Mouse (Mus musculus): Measurements from ENCODE around the gene Fam83d.

GRCm38 (mm10) chr2:158741011-158741501 is 26.8 kb upstream of the Fam83d start:
- TF ChIP-seq CTCF (IDR thresholded peaks at IDR 0.05; ENCODE audit: control insufficient read depth, insufficient read depth, insufficient replicate concordance, low read depth, low read length) (no peak), POLR2A (IDR thresholded peaks at IDR 0.05; ENCODE audit: control insufficient read depth, low read depth, low read length) (no peak)
